ENCODE assay signal across 21 mouse cellular contexts in the genomic region with DNA sequence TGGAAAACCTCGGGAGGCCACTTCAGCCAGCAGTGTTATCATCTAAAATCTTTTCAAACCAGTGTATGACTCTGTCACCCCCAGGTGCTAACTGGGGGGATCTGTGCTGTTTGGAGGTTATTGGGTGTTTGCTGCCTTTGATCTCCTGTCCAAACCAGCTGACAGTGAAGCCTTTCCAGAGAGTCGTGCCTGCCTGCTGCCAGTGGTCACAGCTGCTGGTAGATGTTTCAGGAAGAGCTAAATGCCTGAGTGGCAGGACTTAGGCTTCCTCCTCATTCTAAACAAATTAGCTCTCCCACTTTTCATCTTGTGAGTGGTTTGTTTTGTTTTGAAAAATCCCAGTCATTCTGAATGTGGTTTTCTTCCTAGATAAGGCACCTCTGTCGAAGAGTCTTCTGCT. TPM values are rescaled to one million over a fixed set of nuclear protein-coding genes. Genes with fewer than 3 reads are reported as not detected.
DNase-seq lines count a peak whose midpoint lies in the region; ATAC-seq lines count a peak whose summit lies in the region.
"Had no signal": no experiment of that assay in that cellular context is flagged by ENCODE, and none has a peak within 500 bp of the region (broad histone marks: within the 10 kb centered on the region; RNA-seq: fewer than 3 reads in every experiment).

No protein-coding gene starts in this region.

- H3K9me3 ChIP-seq in liver, embryonic 12.5 days (replicated peaks) = no peaks in the 10 kb centered on the region
- H3K9me3 ChIP-seq in liver, embryonic 11.5 days (ENCODE audit: control insufficient read depth, low read length) = no peaks in the 10 kb centered on the region
- H3K9me3 ChIP-seq in megakaryocyte, embryonic 14.5 days = no peaks in the 10 kb centered on the region
- H3K9me3 ChIP-seq: embryonic facial prominence, embryonic 10.5 days; heart, embryonic 13.5 days had no signal

- H3K4me1 ChIP-seq in liver, embryonic 12.5 days = peaks cover 46% of the 10 kb centered on the region
- peaks cover 11% of the 10 kb centered on the region for H3K4me1 ChIP-seq in liver, embryonic 11.5 days (replicated peaks; ENCODE audit: control insufficient read depth, insufficient read depth, low read length)
- H3K4me1 ChIP-seq in megakaryocyte, embryonic 14.5 days = peaks cover 57% of the 10 kb centered on the region
- H3K4me1 ChIP-seq: embryonic facial prominence, embryonic 10.5 days had no signal

- peaks cover 33% of the 10 kb centered on the region for H3K36me3 ChIP-seq in liver, embryonic 12.5 days
- peaks cover 2% of the 10 kb centered on the region for H3K36me3 ChIP-seq in liver, embryonic 11.5 days (ENCODE audit: control insufficient read depth, insufficient read depth, low read length)
- H3K36me3 ChIP-seq in megakaryocyte, embryonic 14.5 days (replicated peaks; ENCODE audit: low read length) = peaks cover 42% of the 10 kb centered on the region

- H3K9ac ChIP-seq in liver, embryonic 12.5 days = no peak overlapping the region
- H3K9ac ChIP-seq in liver, embryonic 11.5 days (ENCODE audit: low read depth, low read length) = no peak overlapping the region
- H3K9ac ChIP-seq: heart, embryonic 13.5 days; hindbrain, embryonic 14.5 days had no signal

- H3K27me3 ChIP-seq in liver, embryonic 12.5 days (replicated peaks) = no peaks in the 10 kb centered on the region
- no peaks in the 10 kb centered on the region for H3K27me3 ChIP-seq in liver, embryonic 11.5 days (replicated peaks; ENCODE audit: control insufficient read depth, insufficient read depth, low read length)
- H3K27me3 ChIP-seq in megakaryocyte, embryonic 14.5 days (replicated peaks) = no peaks in the 10 kb centered on the region
- H3K27me3 ChIP-seq: heart, embryonic 13.5 days had no signal

- no peak for ATAC-seq in liver, embryonic 12.5 days
- ATAC-seq in liver, embryonic 11.5 days (replicated peaks; ENCODE audit: low FRiP score) = no peak
- ATAC-seq in megakaryocyte, adult 5-6 weeks (ENCODE audit: poor library complexity, severe bottlenecking) = no peak
- ATAC-seq in common myeloid progenitor, adult 5-6 weeks (replicated peaks; ENCODE audit: low read depth, poor library complexity, severe bottlenecking) = peak; percentile 21
- ATAC-seq: forebrain, embryonic 14.5 days; inflammation-experienced regulatory T-cells, adult 6 months had no signal

- DNase-seq in liver, embryonic 11.5 days (ENCODE audit: low spot score) = no peak
- peak; percentile 59 for DNase-seq in A20 (ENCODE audit: low read depth, low spot score)
- no peak for DNase-seq in Muller cell, postnatal 12 days (ENCODE audit: inconsistent ontology term)
- no peak for DNase-seq in layer of hippocampus, postnatal 10 days (ENCODE audit: low spot score in 2 of 2)
- DNase-seq: adrenal gland, postnatal 14 days; cerebellum, adult 18-20 months; cerebellum, adult 9-11 months; cerebellum, postnatal 36 days; gastrocnemius, postnatal 36 days; heart, adult 11 months; heart, postnatal 10 days had no signal

- no peak overlapping the region for H3K4me3 ChIP-seq in liver, embryonic 12.5 days
- no peak overlapping the region for H3K4me3 ChIP-seq in liver, embryonic 11.5 days (ENCODE audit: low read depth, low read length)
- H3K4me3 ChIP-seq in megakaryocyte, embryonic 14.5 days (replicated peaks) = peak overlapping the region; percentile 7
- H3K4me3 ChIP-seq: embryonic facial prominence, embryonic 10.5 days; heart, embryonic 13.5 days had no signal

- 0 out of 2 replicates have a peak overlapping the region, but pooled peaks have one; percentile 5 for H3K27ac ChIP-seq in liver, embryonic 12.5 days
- H3K27ac ChIP-seq in liver, embryonic 11.5 days (ENCODE audit: low read depth, low read length) = no peak overlapping the region
- H3K27ac ChIP-seq: embryonic facial prominence, embryonic 10.5 days; heart, embryonic 13.5 days; hindbrain, embryonic 14.5 days had no signal

- 13% methylated on average over 3 of the region's 3 CpGs for WGBS in liver, embryonic 12.5 days (ENCODE audit: insufficient replicate concordance)
- 19% methylated on average over 3 of the region's 3 CpGs for WGBS in liver, embryonic 11.5 days

- H3K4me2 ChIP-seq in liver, embryonic 12.5 days = no peak overlapping the region
- no peak overlapping the region for H3K4me2 ChIP-seq in liver, embryonic 11.5 days
- H3K4me2 ChIP-seq: heart, embryonic 13.5 days; hindbrain, embryonic 14.5 days had no signal

RNA-seq across cellular contexts. Expression of gene Gpr18, which starts 10.8 kb away (rescaled TPM):
- 0.08 TPM in 1 of 2 replicates, not detected in the other for polyA plus RNA-seq in liver, embryonic 12.5 days (2016; fragmentation: Nextera tagmentation; extraction: Ambion mirVana)
- not detected in 2 replicates for polyA plus RNA-seq in liver, embryonic 11.5 days (2014; fragmentation: Nextera tagmentation; extraction: Ambion mirVana)
- 0.06 TPM in 1 of 2 replicates, not detected in the other for polyA plus RNA-seq in megakaryocyte, embryonic 14.5 days (2012; ENCODE audit: insufficient read depth, low replicate concordance)
- total RNA-seq in megakaryocyte, adult 5-6 weeks (2015) = 11.3 and 16.1 TPM in 2 replicates
- 11.9 and 12.9 TPM in 2 replicates for total RNA-seq in megakaryocyte, adult 5-6 weeks (2017)
- 1.7 and 3.7 TPM in 2 replicates for total RNA-seq in common myeloid progenitor, adult 5-6 weeks (2017)
- total RNA-seq in layer of hippocampus, postnatal 10 days (2021) = not detected
- total RNA-seq: gastrocnemius, adult 8-10 months; gastrocnemius, postnatal 36 days had no signal
- polyA plus RNA-seq: forebrain, embryonic 14.5 days; heart, embryonic 13.5 days; hindbrain, embryonic 14.5 days had no signal

RNA-seq across cellular contexts. Expression of gene Ubac2, which starts 26.3 kb away (rescaled TPM):
- 25.5 and 29.2 TPM in 2 replicates for polyA plus RNA-seq in liver, embryonic 12.5 days (2016; fragmentation: Nextera tagmentation; extraction: Ambion mirVana)
- polyA plus RNA-seq in liver, embryonic 11.5 days (2014; fragmentation: Nextera tagmentation; extraction: Ambion mirVana) = 43.8 and 44.6 TPM in 2 replicates
- polyA plus RNA-seq in megakaryocyte, embryonic 14.5 days (2012; ENCODE audit: insufficient read depth, low replicate concordance) = 55.9 and 94.6 TPM in 2 replicates
- 34.2 and 35.6 TPM in 2 replicates for total RNA-seq in megakaryocyte, adult 5-6 weeks (2015)
- 19.3 and 27.3 TPM in 2 replicates for total RNA-seq in megakaryocyte, adult 5-6 weeks (2017)
- total RNA-seq in common myeloid progenitor, adult 5-6 weeks (2017) = 19.1 and 33.3 TPM in 2 replicates
- 10 to 100 TPM; 39.1 to 39.3 TPM for total RNA-seq in layer of hippocampus, postnatal 10 days (2021)
